Mouse (Mus musculus) c-Kit-negative CD71-positive TER-119-positive erythroid progenitor cells, embryonic 14.5 days (primary cell): ENCODE results near the gene 9130213A22Rik.

Source experiments
- DNase-seq: peaks from one replicate; pipeline ENCODE4 v3.0.0-alpha.2; 2013; ENCODE audit warnings: low read depth, low spot score

Gene 9130213A22Rik

DNA sequence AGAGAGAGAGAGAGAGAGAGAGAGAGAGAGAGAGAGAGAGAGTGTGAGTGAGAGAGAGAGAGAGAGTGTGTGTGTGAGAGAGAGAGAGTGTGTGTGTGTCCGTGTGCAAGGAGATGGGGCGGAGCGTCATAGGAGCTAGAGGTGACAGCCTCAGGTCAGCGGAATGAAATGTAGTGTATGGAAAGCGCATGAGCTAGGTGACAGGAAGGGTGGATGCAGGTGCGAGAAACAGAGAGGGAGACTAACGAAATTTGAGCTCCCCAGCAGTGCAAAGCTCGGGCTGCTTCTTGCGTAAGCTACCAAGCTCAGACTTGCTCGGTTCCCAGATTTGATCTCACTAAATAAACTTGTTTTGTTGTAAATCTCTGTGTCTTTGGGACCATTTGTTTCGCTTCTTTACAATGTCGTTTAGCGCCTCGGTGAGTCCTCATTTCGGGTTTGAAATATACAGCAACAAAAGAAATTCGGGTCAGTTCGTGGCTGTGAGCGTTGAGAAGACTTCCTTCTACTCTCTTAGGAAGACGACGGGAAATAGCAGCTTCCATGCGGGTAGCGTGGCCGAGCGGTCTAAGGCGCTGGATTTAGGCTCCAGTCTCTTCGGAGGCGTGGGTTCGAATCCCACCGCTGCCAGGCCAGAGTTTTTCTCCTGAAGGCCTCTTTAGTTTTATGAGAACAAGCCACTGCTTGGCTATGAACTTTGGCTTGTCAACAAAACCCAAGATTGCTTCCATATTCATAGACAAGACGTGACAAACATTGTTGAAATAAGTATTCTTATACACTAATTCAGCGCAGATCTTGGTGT lies 1.5 kb upstream of the 9130213A22Rik start:
- peak; percentile 79 for DNase-seq

- DNase-seq, result peak; percentile 73
Measured at GRCm38 (mm10) chr11:69123056-69123692, 785 bp upstream of the 9130213A22Rik start.

- DNase-seq, result no peak
Measured at GRCm38 (mm10) chr11:69121741-69122335, 551 bp downstream of the 9130213A22Rik start.

DNA sequence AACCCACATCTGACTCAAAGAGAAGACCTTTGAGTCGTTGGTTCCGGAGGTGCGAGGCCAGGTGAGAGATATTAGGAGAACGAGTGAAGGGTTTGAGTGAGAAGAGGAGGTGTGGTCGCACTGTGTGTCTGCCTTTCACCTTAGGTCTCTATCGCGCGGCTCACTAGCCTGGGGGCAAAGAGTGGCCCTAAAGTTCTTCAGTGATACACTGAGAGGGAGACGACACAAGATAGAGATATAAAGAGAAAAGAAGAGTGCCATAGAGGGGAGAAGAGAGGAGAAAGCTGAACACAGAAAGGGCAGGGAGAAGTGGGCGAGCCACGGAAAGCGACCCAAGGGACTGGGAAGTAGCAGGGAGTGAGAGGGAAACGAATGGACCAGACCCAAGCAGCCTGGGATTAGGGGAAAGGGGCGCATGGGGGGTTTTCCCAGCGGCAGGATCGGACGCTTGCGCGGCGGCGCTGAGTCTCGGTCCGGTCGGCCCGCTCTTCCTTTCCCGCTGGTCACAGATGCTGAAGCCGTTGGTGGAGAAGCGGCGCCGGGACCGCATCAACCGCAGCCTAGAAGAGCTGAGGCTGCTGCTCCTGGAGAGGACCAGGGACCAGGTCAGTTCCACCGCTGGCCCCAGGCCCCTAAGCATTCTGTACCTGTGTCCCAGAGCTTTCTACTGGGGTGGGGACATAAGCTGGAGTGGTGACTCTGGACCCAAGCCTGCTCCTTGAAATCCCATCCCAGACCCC lies 1.2 kb downstream of the 9130213A22Rik start:
- DNase-seq, result no peak

DNA sequence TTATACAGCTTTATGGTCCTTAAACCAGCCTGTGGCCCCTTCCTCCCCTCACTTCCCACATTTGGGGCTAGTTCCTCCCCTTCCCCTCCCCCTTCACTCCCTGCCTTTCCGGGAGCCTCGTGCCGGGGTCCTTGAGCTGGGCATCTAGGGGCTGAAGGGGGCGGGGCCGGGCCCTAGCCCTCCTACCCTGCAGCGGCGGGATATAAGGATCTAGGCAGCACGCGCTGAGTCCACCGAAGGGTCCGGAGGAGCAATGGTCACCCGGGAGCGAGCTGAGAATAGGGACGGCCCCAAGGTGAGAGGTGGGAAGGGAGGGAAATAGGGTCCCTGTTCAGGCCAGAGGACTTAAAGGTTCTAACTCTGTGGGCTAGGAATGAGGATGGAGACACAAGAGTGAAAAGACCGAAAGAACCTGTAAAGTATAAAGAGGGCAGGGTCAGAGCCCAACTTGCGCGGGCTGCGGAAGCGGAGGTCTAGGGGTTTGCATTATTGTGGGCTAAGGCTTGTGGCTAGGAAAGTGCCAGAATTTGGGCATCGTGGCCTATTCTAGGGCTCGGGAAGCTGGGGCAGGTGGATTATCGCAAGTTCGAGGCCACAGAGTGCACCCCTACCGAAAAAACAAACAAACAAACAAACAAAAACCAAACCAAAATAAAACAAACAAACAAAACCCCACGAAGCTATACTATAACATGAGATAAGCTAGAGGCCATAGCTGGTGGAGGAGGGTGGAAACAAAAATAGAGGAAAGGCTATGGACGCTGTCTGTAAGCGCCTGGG lies 2.0 kb downstream of the 9130213A22Rik start, which contains the start of gene Hes7:
Gene Hes7, plus strand, starts transcription at position 184 of the 780 bp plus-strand sequence.
- no peak for DNase-seq

GRCm38 (mm10) chr11:69119446-69120155 lies 2.8 kb downstream of the 9130213A22Rik start:
- no peak for DNase-seq

DNA sequence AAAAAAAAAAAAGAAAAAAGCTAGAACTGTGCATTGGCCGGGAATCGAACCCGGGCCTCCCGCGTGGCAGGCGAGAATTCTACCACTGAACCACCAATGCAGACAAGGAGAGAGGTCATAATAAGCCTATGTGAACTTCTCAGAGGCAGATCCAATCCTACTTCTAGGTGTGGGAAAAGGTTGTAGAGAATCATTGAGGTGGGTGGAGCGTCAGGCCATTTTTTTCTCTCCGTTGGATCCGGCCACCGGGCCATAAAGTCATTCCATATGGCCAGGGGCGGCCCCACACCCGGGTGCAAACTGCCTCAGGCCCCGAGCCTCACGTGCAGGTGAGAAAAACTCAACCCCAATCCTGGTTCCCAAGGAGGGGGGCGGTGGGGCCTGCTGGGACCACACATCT lies 3.6 kb downstream of the 9130213A22Rik start:
- no peak for DNase-seq

DNA sequence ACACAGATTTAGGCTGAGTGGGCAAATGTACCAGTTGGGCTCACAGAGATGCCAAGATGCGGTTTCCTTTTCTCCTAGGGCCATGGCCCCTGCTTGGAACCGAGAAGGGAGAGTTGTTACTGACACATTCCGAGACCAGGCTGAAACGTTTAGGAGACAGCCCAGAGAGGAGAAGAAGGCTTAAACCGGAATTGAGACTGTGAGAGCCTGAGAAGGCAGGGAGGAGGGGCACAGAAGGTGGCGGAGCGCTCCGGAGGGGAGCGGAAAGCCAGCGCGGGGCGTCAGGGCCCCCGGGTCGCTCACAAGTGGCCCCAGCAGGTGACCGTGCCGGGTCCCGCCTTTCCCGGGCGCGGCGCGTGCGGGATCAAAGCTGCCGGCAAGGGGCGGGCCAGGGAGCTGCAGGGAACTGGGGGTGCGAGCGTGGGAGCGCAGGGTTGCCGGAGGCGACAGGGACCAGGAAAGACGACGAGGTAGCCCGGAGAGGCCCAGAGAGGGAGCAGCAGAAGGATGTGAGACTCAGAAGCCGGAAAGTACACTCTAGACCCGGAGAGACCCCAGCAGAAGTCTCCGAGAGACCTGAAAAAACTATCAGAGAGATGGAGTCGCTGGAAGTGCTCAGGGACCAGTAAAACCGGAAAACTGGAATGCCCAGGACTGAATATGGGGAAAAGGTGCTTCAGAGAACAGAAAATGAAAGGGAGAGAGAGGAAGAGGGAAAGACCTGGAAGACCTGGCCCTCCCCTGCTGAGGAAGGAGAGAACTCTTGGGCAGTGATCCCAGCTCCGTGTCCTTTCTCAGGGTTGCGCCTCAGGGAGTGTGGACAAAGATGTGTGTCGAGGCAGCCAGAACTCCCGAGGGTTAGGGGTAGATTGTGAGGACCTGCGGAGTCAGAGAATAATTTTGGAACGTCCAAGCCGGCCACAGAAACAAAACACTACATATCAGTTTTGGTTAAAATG lies 4.4 kb downstream of the 9130213A22Rik start:
- DNase-seq, result no peak

DNA sequence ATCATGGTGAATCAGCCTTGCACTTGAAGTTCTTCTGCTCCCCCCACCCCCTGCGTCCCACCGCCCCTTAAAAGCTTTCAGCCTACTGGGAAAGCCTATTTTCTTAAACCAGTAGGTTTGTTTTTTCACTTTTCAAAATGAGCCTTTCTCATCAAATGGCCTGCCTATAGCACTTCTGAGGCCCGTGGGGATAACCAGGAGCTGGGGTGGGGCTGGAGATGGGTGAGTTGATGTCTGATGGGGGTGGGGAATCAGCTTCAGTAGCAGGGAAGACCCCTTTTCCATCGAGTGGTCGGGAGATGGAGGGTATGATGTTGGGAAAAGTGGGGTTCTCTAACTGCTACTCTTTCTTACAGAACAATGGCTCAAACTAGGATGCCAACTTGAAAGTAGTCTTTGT lies 5.5 kb downstream of the 9130213A22Rik start:
- DNase-seq, result no peak

GRCm38 (mm10) chr11:69114621-69115020 lies 7.8 kb downstream of the 9130213A22Rik start:
- DNase-seq, result no peak

DNA sequence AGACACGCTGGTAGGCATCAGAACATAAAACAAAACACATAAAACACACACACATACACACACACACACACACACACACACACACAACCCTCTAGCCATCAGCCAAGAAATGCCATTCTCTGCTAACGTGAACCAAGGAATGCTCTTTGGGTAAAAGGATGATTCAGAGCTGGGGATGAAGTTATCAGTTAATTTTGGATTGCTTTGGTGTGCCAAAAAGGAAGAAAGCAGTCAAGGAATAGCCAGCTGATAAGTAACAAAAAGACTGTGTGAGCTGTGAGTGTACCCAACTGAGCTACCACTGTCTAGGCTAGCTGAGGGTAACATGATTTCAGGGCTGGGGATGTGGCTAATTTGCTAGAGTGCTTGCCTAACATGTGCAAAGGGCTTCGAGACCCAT lies 8.4 kb downstream of the 9130213A22Rik start:
- DNase-seq, result no peak

GRCm38 (mm10) chr11:69111865-69112264 lies 10.5 kb downstream of the 9130213A22Rik start:
- DNase-seq, result no peak

DNA sequence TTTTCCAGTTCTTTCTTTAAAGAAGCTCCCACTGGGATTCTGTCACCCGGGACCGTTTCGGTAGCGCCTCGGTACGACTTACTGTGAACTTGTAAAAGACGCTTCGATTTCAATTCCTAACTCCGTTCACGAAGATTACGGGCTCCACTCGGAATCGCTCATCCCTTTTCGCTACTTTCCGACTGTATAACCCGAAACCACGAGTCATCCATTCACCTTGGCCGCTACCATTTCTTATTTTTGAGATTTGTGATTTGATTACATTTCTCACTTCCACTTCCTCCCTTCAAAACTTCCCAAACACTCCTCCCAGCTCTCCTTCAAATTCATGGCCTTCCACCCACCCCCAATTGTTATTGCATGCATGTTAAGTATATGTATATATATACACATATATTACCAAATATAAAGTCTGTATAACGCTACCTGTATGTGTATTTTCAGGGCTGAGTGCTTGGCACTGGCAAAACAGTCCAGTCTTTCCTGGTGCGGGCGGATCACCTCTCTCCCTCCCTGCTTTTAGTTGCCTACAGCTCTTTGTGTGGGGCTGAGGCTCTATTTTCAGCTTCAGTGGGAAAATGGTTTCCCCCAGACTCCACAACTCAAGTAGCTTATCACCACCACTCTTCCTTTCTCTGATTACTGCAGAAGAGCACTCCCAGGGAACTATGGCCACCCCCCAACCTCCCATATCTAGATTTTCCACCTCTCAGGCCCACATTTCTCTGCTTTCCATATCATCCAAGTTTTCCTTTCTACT lies 11.2 kb downstream of the 9130213A22Rik start:
- DNase-seq, result no peak

GRCm38 (mm10) chr11:69110319-69111046 lies 11.9 kb downstream of the 9130213A22Rik start:
- DNase-seq, result peak; percentile 69

GRCm38 (mm10) chr11:69109032-69109900 lies 13.1 kb downstream of the 9130213A22Rik start:
- DNase-seq, result no peak

DNA sequence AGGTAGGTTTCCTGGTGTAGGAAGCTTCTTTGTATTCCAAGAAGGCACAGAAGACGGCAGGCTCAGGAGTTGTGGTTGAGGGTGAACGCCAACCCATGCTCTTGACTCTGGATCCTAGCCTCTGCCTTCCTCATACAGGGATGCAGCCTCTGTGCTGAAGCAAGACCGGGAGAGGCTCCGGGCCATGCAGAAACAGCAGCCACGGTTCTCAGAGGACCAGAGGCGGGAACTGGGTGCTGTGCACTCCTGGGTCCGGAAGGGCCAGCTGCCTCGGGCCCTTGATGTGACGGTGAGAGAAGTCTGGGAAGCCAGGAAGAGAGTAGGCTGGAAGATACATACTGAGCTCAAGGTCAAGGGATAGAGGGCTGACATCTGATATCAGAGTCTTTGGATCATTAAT lies 14.2 kb downstream of the 9130213A22Rik start:
- no peak for DNase-seq

DNA sequence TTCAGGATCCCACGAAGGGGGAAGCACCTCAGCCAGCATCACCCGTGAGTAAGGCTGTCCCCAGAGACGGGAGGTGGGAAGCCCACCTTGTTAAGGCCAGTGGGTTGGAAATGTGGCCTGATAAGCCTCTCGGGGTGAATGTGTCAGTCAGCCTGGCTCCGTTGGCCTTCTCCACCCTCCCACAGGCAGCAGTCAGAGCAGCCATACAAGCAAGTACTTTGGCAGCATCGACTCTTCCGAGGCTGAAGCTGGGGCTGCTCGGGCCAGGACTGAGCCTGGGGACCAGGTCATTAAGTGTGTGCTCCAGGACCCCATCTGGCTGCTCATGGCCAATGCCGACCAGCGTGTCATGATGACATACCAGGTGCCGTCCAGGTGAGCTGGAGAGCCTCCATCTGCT lies 14.7 kb downstream of the 9130213A22Rik start:
- no peak for DNase-seq
